Mouse (Mus musculus) mouse embryonic stem cell (cell line): ENCODE data around the gene Homer3.

Source experiments
- in situ Hi-C, 2 experiments: fragments of 300-500 bp; cut with MboI; formaldehyde crosslinking; loops; 1 replicate in 1 of 2; 3 replicates in 1 of 2; pipeline ENCODE4 v1.14.3; 2019 to 2020; ENCODE audit warnings: low sequenced_read_pairs in 2 of 2, low pct_unique_long_range_greater_than_20kb in 1 of 2, mixed read lengths in 1 of 2; ENCODE audit not compliant: unreplicated experiment in 1 of 2

Gene Homer3

GRCm38 (mm10) chr8:70329835-70330740 is 47.5 kb downstream of the Homer3 start:
- in situ Hi-C loops: no loop called here

DNA sequence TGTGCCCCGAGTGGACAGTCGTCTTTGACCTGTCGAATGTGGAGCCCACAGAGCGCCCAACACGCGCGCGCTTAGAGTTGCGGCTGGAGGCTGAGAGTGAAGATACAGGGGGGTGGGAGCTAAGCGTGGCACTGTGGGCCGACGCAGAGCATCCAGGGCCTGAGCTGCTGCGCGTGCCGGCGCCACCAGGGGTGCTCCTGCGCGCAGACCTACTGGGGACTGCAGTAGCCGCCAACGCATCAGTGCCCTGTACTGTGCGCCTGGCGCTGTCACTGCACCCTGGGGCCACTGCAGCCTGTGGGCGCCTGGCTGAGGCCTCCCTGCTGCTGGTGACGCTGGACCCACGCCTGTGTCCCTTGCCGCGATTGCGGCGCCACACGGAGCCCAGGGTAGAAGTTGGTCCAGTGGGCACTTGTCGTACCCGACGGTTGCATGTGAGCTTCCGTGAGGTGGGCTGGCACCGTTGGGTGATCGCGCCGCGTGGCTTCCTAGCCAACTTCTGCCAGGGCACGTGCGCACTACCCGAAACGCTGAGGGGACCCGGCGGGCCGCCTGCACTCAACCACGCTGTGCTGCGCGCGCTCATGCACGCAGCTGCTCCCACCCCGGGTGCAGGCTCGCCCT is 48.2 kb downstream of the Homer3 start:
- in situ Hi-C loops: no loop called here

DNA sequence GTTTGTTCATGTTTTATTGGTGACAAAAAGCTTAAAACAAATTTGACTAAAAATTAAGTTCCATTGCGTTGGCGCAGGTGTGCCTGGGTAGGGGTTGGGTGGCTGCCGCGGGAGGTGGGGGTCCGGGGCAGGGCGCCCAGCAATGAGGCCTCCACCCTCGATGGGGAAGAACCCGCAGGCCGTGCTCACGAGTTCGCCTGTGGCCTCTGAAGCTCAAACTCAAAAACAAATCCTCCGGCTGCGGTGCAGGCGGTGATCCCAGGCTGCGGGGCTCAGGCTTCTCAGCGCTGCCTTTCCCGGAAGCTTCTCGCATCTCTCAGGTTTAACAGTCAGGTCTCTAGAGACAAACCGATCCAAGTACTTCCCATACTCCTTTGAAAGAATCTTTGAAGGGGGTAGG is 48.9 kb downstream of the Homer3 start:
- in situ Hi-C loops: no loop called here

DNA sequence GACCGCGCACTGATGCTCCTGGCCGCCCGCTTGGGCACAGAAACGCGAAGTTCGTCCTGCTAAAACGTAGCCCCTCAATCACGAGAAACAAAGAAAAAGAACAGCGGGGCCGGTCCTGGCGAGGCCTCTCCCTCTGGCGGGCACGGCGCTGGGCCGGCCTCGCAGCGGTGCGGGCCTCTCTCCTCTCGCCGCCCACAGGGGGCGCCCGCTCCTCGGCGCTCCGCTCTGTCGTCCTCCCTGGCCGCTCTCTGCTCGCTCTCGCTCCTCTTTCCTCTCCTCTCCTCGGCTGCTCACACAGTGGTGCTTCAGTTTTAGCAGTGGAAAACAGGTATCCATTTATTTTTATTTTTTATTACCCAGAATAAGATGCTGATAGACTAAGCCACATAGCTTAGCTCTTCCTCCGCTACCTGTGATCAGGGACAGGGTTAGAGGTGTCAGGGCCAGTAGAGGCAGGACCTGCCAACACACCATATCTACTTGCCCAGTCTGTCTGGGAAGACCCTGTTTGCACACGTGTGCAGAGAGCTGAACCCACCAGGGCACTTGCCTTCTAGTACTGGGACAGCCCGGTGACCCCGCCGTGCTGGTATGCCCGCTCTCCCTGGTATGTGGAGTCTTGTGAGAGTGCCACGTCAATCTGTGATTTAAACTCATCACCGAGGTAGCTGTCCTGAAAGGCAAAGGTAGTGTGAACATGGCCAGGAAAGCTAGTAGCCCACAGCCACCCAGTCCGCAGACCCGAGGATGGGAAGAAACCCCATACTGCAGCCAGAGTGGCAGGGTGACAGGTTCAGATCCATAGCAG is 49.6 kb downstream of the Homer3 start:
- in situ Hi-C loops: no loop called here

- in situ Hi-C loops: no loop called here
Measured at GRCm38 (mm10) chr8:70332878-70333202, 50.2 kb downstream of the Homer3 start.

GRCm38 (mm10) chr8:70338931-70339330 is 56.3 kb downstream of the Homer3 start:
- in situ Hi-C loops: no loop called here

- in situ Hi-C loops: no loop called here
Measured at GRCm38 (mm10) chr8:70340659-70341058, 58.0 kb downstream of the Homer3 start.

GRCm38 (mm10) chr8:70342007-70342406 is 59.4 kb downstream of the Homer3 start:
- in situ Hi-C loops: no loop called here

GRCm38 (mm10) chr8:70343076-70343475 is 60.4 kb downstream of the Homer3 start:
- in situ Hi-C loops: no loop called here

DNA sequence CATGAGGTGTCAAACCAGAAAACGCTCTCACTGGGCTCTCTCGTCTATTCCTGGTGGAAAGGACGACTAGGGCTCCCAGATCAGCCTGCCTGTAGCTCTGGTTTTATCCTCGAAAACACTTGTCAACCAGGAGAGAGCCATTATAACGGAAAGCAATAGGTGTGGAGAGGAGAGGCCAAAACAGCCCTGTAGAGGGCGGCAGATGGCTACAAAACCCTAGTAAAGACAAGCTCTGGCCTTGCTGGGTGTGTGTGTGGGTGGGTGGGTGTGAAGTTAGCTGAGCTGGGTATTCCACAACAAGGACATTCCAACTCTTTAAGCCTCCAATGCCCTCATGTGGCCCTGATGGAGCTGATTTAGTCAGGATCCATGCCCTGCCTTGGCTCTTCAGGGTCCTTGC is 61.1 kb downstream of the Homer3 start:
- in situ Hi-C loops: no loop called here
